Mouse (Mus musculus) kidney, adult 2 months (tissue): ENCODE results near the gene Tubgcp6. TPM values are rescaled to one million over a fixed set of nuclear protein-coding genes. Genes with fewer than 3 reads are reported as not detected.
A peak's percentile ranks its signal among the peaks of the same experiment; 100 is the strongest.

Source experiments
- DNase-seq: peaks from one replicate; pipeline ENCODE4 v3.0.0; 2021
- H3K27ac ChIP-seq: fragments of 200-500 bp; 2 replicates; pipeline ENCODE4 v1.5.1; 2012; ENCODE audit warnings: low read depth, low read length, control low read depth, inconsistent platforms; ENCODE audit not compliant: insufficient read depth
- H3K27me3 ChIP-seq: fragments of 200-500 bp; replicated peaks from 2 replicates; pipeline ENCODE4 v1.6.1; 2012; ENCODE audit warnings: mild to moderate bottlenecking, moderate library complexity, low read length, inconsistent platforms; ENCODE audit not compliant: control insufficient read depth, insufficient read depth
- H3K36me3 ChIP-seq: fragments of 200-500 bp; 2 replicates; pipeline ENCODE4 v1.6.1; 2012; ENCODE audit warnings: mild to moderate bottlenecking, moderate library complexity, low read length, inconsistent platforms; ENCODE audit not compliant: control insufficient read depth, insufficient read depth
- H3K4me1 ChIP-seq: fragments of 200-500 bp; 2 replicates; pipeline ENCODE4 v1.6.1; 2011; ENCODE audit warnings: low read length; ENCODE audit not compliant: control insufficient read depth, insufficient read depth
- H3K4me3 ChIP-seq: fragments of 200-500 bp; 2 replicates; pipeline ENCODE4 v1.5.1; 2011; ENCODE audit warnings: mild to moderate bottlenecking, low read depth, low read length, control low read depth; ENCODE audit not compliant: insufficient read depth
- CTCF ChIP-seq: fragments of 200-500 bp; conservative IDR thresholded peaks from 2 replicates; pipeline ENCODE4 v1.5.1; 2011; ENCODE audit warnings: low read depth, mild to moderate bottlenecking, control low read depth, low read length, moderate library complexity, mixed read lengths; ENCODE audit not compliant: insufficient read depth, insufficient read length
- POLR2A ChIP-seq: fragments of 200-500 bp; IDR thresholded peaks from one replicate; pipeline ENCODE4 v1.6.1; 2011; ENCODE audit warnings: low read depth, low read length, control low read depth
- WGBS: fragments of 180-500 bp; shearing (Covaris S2); methylation state at CpG from one replicate; pipeline ENCODE4 v1.1.7; 2018; 5-methylcytosine and 5-hydroxymethylcytosine counted together
- polyA plus RNA-seq: library from polyadenylated mRNA; depleted of rRNA; stranded (reverse); fragments of >200 nt; gene quantifications from 2 replicates; pipeline ENCODE4 v1.2.3, GENCODE M21; 2012

Gene Tubgcp6
- polyA plus RNA-seq, 1 experiment = 17.2 TPM

DNA sequence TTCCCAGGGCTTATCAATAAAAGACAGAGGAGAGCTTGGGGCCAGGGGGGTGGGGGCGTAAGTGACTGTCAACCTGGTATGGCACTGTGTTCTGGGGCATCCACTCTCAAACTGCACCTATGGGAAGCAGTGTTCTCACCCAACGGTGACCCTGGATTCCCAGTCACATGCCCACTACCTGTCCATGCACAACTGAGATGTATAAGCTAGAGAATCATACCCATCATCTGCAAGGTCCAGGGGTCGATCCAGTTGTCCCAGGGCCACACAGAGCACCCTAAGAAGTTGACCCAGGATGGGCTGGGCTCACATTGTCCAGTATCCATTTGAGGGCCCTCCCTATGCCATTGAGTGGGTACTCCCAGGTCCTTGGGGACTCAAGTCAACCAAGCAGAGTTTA is 1.4 kb upstream of the Tubgcp6 start:
- no peak for DNase-seq
- Histone ChIP-seq H3K4me1 (peaks cover 20% of the 10 kb centered on the region), H3K27me3 (no peaks in the 10 kb centered on the region), H3K36me3 (no peaks in the 10 kb centered on the region), H3K27ac (no peak overlapping the region), H3K4me3 (no peak overlapping the region)
- no peak for TF ChIP-seq CTCF
- TF ChIP-seq POLR2A = no peak
- 97% methylated on average over 3 of the region's 3 CpGs for WGBS

DNA sequence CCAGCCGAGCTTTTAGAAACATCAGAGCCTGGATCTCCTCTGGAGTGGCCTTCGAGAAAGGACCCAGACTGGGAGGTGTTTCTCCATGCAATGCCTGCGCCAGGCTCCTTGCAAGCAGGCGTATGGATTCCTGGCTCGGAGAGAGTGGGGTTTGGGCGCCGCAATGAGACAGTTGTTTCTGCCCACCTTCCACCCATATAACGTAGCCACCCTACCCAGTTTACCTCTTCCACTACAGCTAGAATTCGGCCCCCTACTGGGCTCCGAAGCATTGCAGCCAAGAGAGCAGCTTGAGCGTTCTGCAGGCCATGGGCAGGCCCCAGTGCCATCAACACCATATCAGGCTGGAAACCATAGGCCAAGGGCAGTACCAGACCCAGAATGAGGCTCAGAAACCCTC is 683 bp upstream of the Tubgcp6 start:
- WGBS = 19% methylated on average over 11 of the region's 11 CpGs
- no peak for DNase-seq
- Histone ChIP-seq H3K27me3 (no peaks in the 10 kb centered on the region), H3K27ac (no peak overlapping the region), H3K36me3 (no peaks in the 10 kb centered on the region), H3K4me3 (peak overlapping the region; percentile 92), H3K4me1 (peaks cover 16% of the 10 kb centered on the region)
- no peak for TF ChIP-seq CTCF
- no peak for TF ChIP-seq POLR2A

DNA sequence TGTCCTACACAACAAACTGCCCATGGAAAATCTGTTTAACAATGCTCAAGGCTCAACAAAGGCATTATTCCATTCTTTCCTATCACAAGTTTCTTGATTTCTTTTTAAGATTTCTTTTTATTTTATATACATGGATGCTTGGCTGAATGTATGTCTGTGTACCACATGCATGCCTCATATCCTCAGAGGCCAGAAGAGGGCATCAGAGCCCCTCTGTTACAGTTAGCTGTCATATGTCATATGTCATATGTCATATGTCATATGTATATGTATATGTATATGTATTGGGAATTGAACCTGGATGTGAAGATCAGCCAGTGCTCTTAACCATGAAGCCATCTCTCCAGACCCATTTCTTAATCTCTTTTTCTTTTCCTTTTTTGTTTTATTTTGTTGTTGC is 4.9 kb downstream of the Tubgcp6 start:
- peaks cover 7% of the 10 kb centered on the region; the same call in 1 of the 2 replicates for H3K4me1 ChIP-seq
- TF ChIP-seq CTCF = peak; percentile 24; the same call in 1 of the 2 replicates
- TF ChIP-seq POLR2A = no peak
- H3K36me3 ChIP-seq = no peaks in the 10 kb centered on the region
- no peak overlapping the region for H3K27ac ChIP-seq
- H3K4me3 ChIP-seq = no peak overlapping the region
- no peak for DNase-seq
- no peaks in the 10 kb centered on the region for H3K27me3 ChIP-seq

DNA sequence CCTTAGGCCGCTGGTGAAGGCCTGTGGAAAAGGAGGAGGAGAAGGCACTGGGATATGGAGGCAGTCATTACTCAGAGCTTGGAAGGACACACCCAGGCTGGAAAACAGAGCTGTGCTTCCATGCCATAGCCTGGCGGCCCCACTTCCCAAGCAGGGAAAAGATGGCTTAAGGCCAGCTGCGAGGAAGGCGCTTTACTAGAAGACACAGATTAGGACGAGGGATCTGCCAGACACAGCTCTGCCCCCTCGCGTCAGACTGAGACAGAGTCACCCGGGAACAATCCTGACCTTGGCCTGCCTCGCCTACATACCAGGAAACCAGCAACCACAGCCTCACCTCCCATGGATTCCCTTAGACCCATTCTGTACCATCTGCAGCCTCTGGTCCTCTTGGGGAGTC is 12.8 kb downstream of the Tubgcp6 start:
- no peaks in the 10 kb centered on the region for H3K4me1 ChIP-seq
- 73% methylated on average over 9 of the region's 9 CpGs for WGBS
- H3K27me3 ChIP-seq = no peaks in the 10 kb centered on the region
- no peak overlapping the region for H3K4me3 ChIP-seq
- H3K27ac ChIP-seq = no peak overlapping the region
- TF ChIP-seq CTCF (0 out of 2 replicates have a peak, but pooled peaks have one; percentile 14), POLR2A (no peak)
- DNase-seq = no peak
- no peaks in the 10 kb centered on the region for H3K36me3 ChIP-seq

DNA sequence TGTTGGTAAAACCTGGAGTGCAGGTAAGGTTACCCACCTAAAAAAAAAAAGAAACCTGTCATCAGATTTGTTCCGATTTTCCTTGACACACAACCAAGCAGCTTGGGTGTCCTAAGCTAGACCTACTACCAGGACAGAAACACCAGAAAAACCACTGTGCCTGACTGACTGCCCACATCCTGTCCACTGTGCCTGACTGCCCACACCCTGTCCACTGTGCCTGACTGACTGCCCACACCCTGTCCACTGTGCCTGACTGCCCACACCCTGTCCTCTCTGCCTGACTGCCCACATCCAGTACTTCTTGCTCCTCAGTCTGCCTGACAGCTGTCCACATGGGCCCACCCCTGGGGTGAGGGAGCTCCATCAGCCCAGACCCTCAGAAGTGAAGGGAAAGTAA is 15.9 kb downstream of the Tubgcp6 start:
- H3K4me1 ChIP-seq = no peaks in the 10 kb centered on the region
- WGBS = 80% methylated on average over 1 of the region's 1 CpGs
- TF ChIP-seq POLR2A = no peak
- TF ChIP-seq CTCF = no peak
- H3K27ac ChIP-seq = no peak overlapping the region
- H3K4me3 ChIP-seq = no peak overlapping the region
- H3K27me3 ChIP-seq = no peaks in the 10 kb centered on the region
- no peaks in the 10 kb centered on the region for H3K36me3 ChIP-seq
- DNase-seq = no peak

DNA sequence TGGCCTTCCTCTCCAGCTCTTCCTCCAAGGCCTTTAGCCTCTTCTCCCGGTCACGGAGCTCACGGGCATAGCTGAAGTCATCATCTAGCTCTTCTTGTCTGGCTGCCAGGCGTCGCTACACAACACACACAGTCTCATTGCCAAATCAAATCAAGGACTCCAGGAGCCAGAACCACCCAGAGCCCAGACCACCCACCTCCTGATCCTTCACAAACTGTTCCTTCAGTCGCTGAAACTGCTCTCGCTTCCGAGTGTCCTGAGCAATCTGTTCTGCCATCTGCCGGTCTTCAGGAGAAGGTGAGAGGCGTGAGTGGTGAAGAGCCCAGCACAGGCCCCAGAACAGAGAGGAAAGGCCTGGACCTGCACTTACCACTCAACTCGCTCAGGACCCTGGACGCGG is 16.8 kb downstream of the Tubgcp6 start:
- Histone ChIP-seq H3K27me3 (no peaks in the 10 kb centered on the region), H3K4me3 (no peak overlapping the region), H3K36me3 (no peaks in the 10 kb centered on the region), H3K27ac (no peak overlapping the region), H3K4me1 (no peaks in the 10 kb centered on the region)
- TF ChIP-seq CTCF = no peak
- no peak for TF ChIP-seq POLR2A
- no peak for DNase-seq
- WGBS = 89% methylated on average over 13 of the region's 13 CpGs

DNA sequence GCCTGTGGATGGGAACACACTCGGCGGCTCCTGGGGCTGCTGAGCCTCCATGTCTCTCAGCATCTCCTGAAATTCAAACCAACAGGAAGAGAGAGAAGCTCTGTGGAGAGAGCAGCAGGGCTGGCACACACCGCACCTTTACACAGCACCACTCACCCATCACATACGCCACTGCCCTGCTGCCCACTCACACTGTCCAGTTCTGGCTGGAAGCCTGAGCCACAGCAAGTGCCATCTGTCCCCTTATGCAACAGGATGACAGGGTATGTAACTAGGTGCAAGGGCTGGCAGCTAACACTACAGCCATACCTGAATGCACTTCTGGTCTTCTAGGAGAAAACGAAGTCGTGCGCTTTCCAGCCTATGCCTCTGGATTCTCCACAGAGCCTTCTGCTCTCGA is 18.5 kb downstream of the Tubgcp6 start:
- Histone ChIP-seq H3K4me3 (no peak overlapping the region), H3K4me1 (no peaks in the 10 kb centered on the region), H3K27me3 (no peaks in the 10 kb centered on the region), H3K36me3 (peaks cover 1% of the 10 kb centered on the region; the same call in 1 of the 2 replicates), H3K27ac (no peak overlapping the region)
- WGBS = 96% methylated on average over 8 of the region's 8 CpGs
- no peak for TF ChIP-seq CTCF
- TF ChIP-seq POLR2A = no peak
- no peak for DNase-seq

DNA sequence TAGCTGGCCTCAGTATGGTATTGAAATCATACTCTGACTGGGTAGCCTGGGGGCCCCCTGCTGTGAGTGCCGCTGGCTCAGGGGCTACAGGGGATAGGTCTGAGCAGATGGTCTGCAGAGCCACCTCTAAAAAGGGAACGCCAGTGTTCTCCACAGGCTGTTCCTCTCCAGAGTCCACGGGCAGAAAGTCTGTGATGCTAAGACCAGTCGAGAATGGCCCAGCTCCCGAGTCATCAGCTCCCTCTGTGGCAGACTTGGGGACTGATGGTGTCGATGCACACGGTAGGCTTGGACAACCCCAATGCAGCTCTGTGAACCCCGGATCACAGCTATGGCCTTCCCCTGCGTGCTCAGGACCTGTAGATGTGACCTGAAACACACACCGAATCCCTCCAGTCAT is 19.0 kb downstream of the Tubgcp6 start:
- Histone ChIP-seq H3K4me3 (no peak overlapping the region), H3K27me3 (no peaks in the 10 kb centered on the region), H3K4me1 (no peaks in the 10 kb centered on the region), H3K36me3 (peaks cover 1% of the 10 kb centered on the region; the same call in 1 of the 2 replicates), H3K27ac (no peak overlapping the region)
- TF ChIP-seq POLR2A = no peak
- TF ChIP-seq CTCF = no peak
- DNase-seq = no peak
- 89% methylated on average over 10 of the region's 10 CpGs for WGBS
